Mouse (Mus musculus) cerebellum, adult 9-11 months (tissue): Measurements from ENCODE around the gene Rps6kc1.
"Not testable (repeated sequence)": the region's sequence is repeated elsewhere in the genome, so short reads cannot be mapped to it uniquely, and the experiment has no call there.

Source experiments
- DNase-seq: peaks from one replicate; pipeline ENCODE4 v3.0.0; 2022

The Rps6kc1 gene

DNA sequence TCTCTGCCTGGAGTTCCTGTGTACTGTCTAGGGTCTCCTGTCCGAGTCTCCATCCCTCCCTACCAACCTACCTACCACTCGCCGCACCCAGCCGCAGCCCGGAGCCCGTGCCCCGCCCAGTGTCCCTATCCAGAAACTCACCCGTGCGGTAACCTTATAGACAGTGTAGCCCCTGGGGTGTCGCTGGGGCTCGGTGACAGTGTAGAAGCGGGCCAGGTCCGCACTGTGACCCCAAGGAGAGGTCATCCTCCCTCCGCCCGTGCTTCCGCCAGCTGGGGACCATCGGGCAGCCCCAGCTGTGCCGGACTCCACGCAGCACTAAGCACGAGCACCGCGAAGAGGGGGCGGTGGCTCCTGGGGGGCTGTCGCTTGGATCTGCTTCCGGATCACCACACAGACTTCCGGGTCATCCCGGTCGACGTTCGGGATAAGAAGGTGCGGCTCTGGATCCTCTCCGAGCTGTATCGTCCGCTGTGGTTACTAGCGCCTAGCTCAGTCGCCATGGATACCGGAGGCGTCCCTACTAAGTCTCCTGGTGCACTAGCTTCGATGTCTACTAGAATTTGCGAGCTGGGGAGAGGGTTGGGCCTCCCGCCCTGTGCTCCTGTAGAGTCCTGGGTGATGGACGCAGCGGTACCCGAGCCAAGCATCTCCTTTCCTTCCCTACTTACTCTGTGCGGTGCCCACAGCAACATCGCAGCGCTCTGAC lies at the start of gene Rps6kc1:
Gene Rps6kc1 (minus strand): TSS at position 356 of the 709 bp plus-strand sequence.
- DNase-seq = peak; percentile 84

DNA sequence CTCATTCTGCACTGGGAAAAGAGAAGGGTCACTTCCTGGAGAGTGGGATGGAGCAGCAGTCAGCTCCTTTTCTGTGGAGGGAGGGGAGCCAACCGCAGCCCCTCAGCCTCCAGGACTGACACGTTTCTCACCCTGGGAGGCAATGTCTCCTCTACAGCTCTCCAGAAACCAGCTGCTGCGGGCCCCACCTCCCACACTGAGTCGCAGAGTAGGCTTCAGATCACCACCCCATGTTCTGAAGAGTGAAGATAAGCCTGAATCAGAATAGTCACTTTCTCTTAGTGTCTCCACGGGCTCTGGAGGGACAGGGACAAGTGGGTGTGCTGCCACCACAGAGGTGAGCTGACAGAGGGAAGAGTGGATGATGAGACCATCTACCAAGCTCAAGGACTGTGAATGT lies 47.3 kb upstream of the Rps6kc1 start:
- no peak for DNase-seq

DNA sequence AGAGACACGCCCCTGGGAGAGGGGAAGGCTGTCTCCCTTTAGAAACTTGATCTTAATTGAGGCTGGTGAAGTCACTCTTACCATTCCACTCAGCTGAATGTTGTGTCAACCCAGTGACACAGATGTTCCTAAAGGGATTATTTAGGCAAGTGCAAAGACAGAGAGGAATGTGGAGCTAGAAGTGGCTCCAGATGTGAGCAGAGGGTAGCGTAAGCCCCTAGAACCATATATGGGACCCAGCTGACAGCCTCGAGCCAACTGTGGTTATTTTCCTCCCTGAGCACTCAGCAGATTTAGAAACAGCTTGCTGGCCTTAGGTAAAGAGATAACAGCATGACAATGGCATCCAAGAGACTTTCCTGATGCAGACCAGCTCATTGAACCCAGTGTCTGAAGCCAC lies 41.4 kb upstream of the Rps6kc1 start:
- DNase-seq = no peak

DNA sequence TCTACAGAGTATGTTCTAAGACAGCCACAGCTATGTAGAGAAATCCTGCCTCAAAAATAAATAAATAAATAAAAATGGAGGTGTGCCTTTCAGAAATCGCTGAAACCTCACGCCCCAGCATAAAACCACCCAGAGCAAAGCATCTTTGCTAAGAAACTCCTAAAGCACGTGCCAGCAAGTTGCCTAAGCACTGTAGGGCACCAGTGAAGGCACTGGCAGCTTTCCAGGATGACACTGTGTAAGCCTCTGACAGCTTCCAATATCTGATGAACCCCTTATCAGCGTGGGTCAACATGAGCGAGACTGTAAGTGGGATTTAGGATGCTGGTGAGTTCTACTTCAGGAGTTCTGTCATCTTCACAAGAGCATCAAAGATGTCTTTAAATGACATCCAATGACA lies 39.4 kb upstream of the Rps6kc1 start:
- DNase-seq = no peak

DNA sequence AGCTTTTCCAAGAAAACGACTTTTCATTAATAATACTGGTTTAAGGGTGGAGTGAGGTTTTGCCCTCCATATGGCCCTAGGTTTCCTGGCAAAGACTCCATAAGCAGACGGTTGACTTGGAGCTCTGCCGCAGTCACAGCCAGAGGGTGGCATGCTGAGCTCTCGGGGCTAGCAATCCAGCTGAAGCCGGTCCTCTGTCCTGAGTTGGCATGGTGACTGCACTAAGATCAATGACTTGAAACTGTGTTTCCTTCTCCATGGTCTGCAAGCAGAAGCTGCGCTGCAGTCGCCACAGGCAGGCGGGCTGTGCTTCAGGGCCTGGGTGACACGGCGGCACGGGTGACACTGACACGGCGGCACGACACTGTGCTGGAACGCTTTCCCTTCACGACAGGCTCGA lies 37.3 kb upstream of the Rps6kc1 start:
- peak; percentile 69 for DNase-seq

DNA sequence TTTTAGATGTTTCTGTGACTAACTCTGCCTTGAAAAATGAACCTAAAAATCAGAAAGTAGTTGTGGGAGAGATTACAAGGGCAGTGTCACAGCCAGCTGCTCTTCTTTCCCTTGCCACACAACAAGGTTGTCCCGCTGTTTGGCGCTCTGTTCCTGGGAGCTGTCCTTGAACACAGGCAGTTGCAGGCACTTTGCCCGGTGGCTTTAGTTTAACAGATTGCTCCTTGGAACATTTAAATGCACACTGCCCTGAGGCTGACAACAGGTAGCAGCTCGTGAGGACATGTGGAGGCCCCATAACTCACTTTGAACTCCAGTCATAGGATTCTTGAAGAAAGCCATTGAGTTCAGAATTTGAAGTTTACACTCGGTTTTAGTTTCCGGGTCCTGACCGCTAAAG lies 36.9 kb upstream of the Rps6kc1 start:
- peak; percentile 45 for DNase-seq

DNA sequence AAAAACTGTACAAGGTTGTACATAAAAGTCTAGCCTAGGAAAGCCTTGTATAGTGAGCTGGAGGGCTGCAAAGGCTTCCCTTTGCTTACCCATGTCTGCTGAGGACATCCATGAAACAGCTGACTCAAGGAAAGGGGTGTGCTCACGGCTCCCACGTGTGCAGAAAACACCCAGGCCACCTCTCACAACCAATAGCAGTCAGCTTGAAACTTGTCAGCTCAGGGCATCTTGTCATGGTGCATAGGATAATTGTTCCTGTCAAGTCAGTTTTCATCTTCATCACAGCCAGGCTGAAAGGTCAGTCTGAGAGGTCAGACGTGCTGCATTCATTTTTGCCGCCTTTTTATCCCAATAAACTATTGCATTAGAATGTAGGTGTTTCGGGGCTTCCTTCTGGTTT lies 36.4 kb upstream of the Rps6kc1 start:
- no peak for DNase-seq

DNA sequence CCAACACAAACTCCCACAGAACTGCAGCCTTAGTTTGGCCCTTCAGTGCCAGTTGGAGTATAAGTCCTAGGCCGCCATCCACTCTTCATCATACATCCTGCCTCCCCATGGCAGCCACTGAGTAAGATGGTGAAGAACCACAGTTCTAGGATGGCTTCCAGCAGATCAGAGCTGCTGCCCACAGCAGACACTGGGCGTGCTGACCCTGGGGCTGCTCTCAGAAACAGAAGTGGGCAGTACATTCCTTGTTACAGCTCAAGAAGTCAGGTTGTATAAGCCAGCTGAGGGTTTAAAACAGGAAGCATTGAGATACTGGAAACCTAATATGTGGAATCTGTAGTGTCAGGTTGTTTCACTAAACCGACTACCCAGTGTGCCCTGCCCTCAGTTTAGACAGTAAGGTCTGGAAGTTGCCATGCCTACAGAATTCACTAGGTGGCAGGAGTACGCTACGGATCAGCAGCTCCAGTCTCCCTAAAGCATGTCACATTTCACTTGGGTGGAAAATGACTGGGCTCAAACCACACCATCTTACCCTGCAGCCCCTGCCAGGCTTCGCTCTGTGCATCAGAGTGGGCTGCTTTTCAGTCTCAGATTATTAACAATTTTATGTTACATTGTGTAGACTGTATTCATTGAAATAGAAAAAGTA lies 32.7 kb upstream of the Rps6kc1 start:
- peak; percentile 61 for DNase-seq

DNA sequence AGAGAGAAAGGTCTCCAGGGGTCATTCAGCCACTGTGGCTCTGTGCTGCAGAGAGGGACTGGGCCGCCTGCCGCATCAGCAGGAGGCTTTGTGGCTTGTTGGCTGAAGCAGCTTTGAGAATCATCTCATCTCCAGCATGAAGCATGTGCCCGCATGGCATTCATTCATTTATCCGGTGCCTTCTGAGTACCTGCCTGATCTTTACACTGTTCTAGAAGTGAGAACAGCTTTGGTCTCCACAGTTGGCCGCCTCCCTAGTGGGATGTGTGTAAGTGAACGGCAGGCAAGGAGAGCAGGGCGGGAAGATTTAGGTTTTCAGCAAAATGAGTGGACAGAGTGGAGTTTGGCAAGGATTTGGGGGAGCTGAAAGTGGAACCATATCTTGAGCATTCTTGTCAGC lies 28.2 kb upstream of the Rps6kc1 start:
- peak; percentile 78 for DNase-seq

DNA sequence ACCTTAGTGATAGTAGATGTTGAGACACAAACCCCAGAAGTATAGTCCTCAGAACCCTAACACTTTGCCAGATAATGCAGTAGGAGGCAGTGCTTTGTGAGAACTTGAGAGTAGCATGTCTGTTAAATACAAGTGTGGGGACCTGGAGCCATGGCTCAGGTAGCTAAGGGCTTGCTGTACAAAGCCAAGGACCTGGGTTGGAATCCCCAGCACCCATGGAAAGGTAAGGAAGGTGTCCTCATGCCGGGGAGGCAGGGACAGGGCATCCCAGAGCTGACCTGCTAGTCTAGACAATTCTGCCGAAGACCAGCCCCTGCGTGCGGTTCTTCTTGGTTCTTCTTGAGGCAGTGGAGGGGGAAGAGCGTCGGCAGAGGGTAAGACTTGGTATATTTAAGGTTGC lies 18.6 kb upstream of the Rps6kc1 start:
- DNase-seq = no peak

DNA sequence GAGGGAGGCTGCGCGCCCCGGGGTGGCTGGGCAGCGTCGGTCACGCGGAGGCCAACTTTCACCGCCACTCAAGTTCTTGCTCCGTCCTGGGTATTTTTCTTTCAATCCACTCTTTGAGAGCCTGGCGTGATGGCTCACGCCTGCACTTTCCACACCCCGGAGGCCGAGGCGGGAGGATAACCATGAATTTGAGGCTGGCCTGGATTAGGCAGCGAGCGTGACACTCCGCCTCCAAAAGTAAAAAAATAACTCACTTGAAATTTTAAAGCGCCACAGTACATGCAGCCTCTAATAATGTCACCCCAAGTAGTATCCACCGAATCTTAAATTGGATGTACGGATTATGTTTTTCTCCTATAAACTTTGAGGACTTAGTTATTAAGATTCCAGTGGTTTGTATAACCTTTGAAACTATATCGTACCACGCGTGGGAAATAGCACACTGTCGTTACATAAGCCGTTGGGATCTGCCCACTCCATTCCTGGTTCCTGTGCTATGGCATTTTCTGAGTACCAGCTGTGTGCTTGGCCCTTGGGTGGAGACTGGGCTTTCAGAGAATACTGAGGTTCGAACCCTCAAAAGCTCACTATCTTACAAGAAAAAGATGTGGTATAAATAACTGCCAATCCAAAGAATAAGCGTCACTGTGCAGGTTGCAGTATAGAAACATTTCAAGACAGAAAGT lies 17.6 kb upstream of the Rps6kc1 start:
- peak; percentile 65 for DNase-seq

DNA sequence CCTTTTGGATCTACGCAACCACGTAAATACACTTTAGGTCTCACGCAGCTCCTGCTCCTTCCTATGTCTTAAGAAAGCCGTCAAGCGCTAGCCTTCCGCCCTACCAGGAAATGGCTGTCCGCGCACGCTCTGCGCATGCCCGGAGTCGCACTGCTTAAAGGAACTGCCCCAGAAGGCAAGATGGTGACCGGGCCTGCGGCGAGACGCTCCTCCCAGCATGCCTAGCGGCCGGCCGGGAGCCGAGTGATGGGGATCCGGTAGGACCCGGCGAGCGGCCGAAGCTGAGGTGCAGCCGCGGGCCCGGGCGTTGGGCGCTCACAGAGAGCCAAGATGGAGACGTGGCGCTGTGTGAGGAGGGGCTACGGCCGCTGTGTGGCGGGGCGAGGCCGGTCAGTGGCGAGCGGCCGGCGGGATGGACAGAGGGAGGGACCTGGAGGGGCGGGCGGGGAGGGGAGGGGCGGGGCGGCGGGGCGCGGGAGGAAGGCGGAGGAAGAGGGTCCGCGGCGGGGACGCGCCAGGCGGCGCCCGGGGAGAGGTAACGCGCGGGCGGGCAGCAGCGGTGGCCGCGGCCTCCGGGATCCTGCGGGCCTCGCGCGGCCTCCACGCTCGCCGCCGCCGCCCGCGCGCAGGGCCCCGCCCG lies 16.9 kb upstream of the Rps6kc1 start:
- peak; percentile 98 for DNase-seq

DNA sequence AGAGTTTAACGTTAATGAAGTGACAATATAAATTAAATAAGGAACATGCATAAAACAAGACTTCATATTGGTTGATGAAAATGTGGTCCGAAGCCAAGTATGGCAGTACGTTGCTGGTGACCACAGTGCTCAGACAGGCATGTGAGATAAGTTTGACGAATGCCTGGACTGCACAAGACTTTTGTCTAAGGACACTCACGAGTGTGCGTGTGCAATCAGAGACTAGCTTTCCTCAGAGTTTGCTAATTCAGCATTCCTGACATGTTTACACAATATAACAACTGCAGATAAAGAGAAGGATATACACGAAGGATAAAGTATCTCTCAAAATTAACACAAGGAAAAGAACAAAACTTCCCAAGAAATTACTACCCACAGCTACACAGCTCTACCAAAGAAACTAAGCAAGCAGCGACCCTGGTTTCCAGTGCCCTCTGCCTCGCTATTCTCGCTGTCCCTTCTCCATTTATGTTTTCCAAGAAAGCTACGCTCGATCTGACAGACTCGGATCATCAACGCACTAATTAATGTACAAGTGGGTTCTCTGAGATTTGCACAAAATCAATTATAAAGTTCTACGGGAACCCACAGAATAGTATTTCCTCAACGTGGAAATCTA lies 16.3 kb upstream of the Rps6kc1 start:
- DNase-seq = peak; percentile 36

DNA sequence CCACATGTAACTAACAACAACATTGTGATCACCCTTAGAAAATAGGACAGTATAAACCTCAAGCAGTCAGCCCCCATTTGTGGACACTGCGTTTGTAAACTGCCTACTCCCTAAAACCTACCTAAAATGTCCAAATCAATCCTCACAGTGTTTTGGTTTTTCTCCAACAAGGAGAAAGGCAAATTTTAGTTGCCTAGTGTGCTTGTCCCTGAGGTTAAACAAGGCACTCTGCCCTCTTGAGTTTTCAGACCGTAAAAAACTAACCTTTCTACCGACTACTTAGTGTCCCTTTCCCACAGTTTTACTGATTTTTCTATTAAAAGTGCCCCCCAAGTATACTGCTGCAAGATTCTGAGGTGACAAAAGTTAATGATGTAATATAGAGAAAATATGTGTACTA lies 15.7 kb upstream of the Rps6kc1 start:
- DNase-seq = no peak

DNA sequence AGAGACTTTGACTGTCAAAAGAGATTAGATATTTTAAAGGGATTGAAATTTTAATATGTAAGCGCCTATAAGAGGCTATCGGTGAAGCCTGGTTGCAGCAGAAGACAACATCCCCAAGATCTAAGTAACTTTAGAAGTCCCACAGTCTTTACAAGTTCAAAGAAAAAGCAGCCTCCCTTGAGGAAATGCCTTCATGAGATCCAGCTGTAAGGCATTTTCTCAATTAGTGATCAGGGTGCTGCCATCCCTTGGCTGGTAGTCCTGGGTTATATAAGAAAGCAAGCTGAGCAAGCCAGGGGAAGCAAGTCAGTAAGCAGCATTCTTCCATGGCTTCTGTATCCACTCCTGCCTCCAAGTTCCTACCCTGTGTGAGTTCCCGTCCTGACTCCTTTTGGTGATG lies 13.2 kb upstream of the Rps6kc1 start, which contains the start of gene Angel2:
Gene Angel2 (plus strand): TSS at position 301 of the 400 bp plus-strand sequence.
- not testable (repeated sequence) for DNase-seq

DNA sequence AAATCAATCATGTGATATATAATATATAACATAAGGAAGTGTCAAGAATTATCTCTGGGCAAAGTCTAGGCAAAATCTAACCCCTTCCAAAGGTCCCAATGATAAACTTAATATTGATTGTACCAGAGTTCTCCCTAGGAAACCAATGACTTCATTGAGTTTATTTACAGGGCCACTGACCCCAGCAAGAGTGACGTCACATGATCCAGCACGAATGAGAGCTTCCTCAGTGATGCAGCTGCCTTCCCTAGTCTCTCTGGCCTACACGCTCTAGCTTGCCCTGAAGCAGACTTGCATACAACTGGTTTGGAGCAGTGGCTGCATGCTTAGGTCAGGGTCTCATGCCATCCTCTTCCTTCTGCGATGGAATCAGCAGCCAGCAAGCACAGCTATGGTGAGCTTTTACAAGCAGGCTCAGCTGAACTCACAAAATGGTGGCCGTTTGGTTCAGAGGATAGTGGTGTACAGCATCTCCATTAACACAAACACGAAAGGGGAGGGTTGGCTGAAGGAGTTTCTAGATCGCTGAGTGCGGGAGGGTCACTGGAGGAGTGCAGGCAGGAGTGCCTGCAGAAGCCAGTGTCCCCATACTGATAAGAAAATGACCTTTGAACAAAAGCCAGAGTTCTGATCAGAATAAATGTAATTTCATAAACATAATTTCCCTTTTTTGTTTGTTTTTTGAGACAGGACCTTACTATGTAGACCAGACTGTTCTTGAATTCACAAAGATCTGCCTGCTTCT lies 8.3 kb upstream of the Rps6kc1 start:
- DNase-seq = no peak

DNA sequence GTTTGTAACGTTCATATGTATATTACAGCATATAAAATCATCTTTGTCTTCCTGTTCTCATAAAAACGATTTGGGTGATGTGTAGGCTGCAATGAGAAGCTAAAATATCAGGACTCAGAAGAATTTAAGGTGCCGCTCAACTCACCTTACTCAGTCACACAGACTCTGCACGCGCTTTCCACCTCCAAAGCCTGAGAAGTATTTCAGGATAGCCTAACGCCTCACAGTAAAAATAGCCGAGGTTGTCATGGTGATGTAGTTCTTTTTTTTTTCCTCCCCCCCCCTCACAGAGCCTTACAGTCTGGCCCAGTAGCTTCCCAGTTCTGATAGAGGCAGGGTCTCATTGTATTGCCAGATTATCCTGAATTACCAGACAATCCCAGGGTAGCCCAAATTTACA lies 7.4 kb upstream of the Rps6kc1 start:
- DNase-seq = no peak

DNA sequence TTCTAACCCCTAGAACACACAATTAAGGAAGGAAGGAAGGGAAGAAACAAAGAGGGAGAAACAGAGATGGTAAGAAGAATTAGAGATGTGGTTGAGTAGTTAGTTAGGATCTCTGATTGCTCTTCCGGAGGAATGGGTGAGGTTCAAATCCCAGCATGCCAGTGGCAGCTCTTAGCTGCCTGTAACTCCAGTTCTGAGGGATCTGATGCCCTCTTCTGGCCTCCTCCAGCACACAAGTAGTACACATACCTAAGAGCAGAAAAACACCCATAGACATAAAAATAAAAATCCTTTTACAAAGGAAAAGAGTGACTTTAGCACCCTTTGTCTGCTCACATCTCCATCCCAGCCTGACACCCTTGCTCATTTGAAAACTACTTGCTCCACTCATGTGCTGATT lies 1.1 kb upstream of the Rps6kc1 start:
- no peak for DNase-seq

DNA sequence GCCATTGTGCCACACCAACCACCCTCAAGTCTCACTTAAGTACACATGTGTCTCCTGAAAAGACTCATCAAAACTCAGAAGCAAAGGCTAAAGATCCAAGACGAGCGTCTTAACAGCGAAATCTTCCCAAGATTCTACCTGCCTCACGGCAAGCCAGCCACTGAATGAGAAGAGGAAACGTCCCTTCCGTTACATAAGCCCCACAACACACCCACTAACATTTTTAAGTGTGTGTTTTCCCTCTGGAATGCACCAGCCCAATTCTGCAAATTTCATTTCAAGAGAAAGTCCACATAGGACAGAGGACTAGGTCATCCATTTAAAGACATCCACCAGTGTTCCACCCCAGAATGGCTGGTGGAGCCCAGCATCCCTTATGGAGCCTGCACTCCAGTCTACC lies 734 bp downstream of the Rps6kc1 start:
- no peak for DNase-seq

DNA sequence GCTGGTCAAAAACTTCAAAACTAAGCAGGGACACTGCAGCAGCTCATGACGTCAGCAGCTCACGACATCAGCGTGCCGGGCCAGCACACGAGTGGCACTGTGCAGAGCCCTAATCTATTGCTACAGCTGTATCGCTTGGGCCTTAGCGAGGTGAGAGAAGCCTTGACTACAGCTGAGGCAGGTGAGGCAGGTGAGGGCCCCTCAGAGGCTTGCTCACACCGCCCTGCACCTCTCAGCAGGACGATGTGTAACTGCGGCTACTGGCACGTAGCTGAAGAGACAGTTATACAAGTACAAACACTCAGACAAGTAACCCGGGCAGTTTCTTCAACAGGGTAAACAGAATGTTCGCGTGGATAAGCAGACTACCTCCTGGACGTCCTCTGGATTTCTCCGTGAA lies 6.9 kb downstream of the Rps6kc1 start:
- no peak for DNase-seq

DNA sequence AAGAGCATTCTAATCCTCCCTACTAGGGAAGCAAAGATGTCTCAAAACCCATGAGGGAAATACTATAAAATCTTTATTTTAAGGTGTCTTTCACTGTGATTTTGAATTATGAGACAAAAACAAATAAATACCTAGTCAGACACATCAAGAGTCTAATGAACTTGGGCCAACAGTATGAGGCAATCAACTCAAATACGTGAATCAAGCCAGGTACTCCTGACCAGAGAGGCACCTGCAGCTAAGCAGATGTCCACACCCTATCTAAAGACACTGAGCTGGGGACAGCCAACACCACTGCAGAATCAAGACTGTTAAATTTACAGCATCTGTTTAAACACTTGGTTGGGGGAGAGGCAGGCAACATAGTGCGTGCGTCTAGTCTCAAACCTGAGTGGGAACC lies 7.4 kb downstream of the Rps6kc1 start:
- DNase-seq = no peak

DNA sequence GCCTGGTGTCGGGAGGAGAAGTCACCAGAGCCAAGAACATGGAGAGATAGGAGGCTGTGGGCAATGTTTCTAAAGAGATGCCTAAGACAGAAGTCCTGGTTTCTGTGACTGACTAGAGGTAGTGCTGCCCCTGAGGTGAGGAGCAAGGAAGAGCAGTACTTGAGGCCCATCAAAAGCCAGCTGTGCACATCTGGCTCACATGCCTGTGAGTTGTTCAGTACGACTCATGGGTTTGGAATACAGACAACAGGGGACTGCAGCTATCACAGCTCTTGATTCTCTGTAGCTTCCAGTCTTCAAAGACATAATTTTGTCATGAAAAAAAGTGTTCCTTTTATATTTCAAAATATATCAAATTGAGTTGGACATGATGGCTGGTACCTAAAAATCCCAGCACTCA lies 10.5 kb downstream of the Rps6kc1 start:
- no peak for DNase-seq
